Mouse (Mus musculus) stomach, postnatal 0 days (tissue): ENCODE measurements around the gene Camk2g. TPM values are rescaled to one million over a fixed set of nuclear protein-coding genes. Genes with fewer than 3 reads are reported as not detected.
A peak's percentile ranks its signal among the peaks of the same experiment; 100 is the strongest.

Experiments
- ATAC-seq: fragments of 200-750 bp; cut with Nextera tagmentation; 2 replicates; pipeline ENCODE4 v1.8.0; 2017; ENCODE audit not compliant: low FRiP score, low TSS enrichment
- DNase-seq: peaks from one replicate; pipeline ENCODE4 v3.0.0-alpha.2; 2016; ENCODE audit warnings: low spot score
- H3K27ac ChIP-seq: fragments of 300-500 bp; sonication (generic); replicated peaks from 2 replicates; pipeline ENCODE4 v1.5.1; 2014; ENCODE audit warnings: mild to moderate bottlenecking, control low read depth
- H3K27me3 ChIP-seq: fragments of 300-500 bp; sonication (generic); 2 replicates; pipeline ENCODE4 v1.6.1; 2014; ENCODE audit warnings: low read length; ENCODE audit not compliant: control insufficient read depth, insufficient read depth
- H3K36me3 ChIP-seq: fragments of 300-500 bp; sonication (generic); 2 replicates; pipeline ENCODE4 v1.6.1; 2014; ENCODE audit warnings: low read length, mixed read lengths; ENCODE audit not compliant: control insufficient read depth, insufficient read depth
- H3K4me1 ChIP-seq: fragments of 300-500 bp; sonication (generic); replicated peaks from 2 replicates; pipeline ENCODE4 v1.6.1; 2014; ENCODE audit warnings: antibody characterized with exemption; ENCODE audit not compliant: control insufficient read depth, insufficient read depth
- H3K4me2 ChIP-seq: fragments of 300-500 bp; sonication (generic); replicated peaks from 2 replicates; pipeline ENCODE4 v1.6.1; 2014; ENCODE audit warnings: low read depth, mild to moderate bottlenecking, control low read depth, moderate library complexity
- H3K4me3 ChIP-seq: fragments of 300-500 bp; sonication (generic); 2 replicates; pipeline ENCODE4 v1.5.1; 2014; ENCODE audit warnings: low read depth, low read length, control low read depth
- H3K9ac ChIP-seq: fragments of 300-500 bp; sonication (generic); 2 replicates; pipeline ENCODE4 v1.6.1; 2014; ENCODE audit warnings: mild to moderate bottlenecking, low read length, control low read depth, mixed read lengths
- H3K9me3 ChIP-seq: fragments of 300-500 bp; sonication (generic); 2 replicates; pipeline ENCODE4 v1.6.1; 2016; ENCODE audit warnings: low read length; ENCODE audit not compliant: control insufficient read depth
- CTCF ChIP-seq: IDR thresholded peaks from 2 replicates; pipeline ENCODE4 v1.5.1; 2016; ENCODE audit warnings: antibody characterized with exemption, low read depth, mild to moderate bottlenecking, moderate library complexity
- EP300 ChIP-seq: optimal IDR thresholded peaks from 2 replicates; pipeline ENCODE3; 2016; ENCODE audit warnings: antibody characterized with exemption
- WGBS: fragments of 180-500 bp; shearing (Covaris S2); extraction: QIAGEN DNeasy Blood & Tissue Kit; methylation state at CpG from one replicate; pipeline ENCODE4 v1.1.7; 2014; 5-methylcytosine and 5-hydroxymethylcytosine counted together
- polyA plus RNA-seq: library from polyadenylated mRNA; unstranded; fragments of >200 nt; fragmentation: Nextera tagmentation; extraction: Ambion mirVana; gene quantifications from 2 replicates; pipeline ENCODE4 v1.2.1, GENCODE M21; 2015

The Camk2g gene
- polyA plus RNA-seq, 1 experiment from 2014 or later: 38.6 TPM

GRCm38 (mm10) chr14:20753792-20754191, 40.1 kb downstream of the Camk2g start:
- no peak overlapping the region for H3K4me3 ChIP-seq
- TF ChIP-seq CTCF (no peak), EP300 (no peak)
- no peaks in the 10 kb centered on the region for H3K4me1 ChIP-seq
- no peak overlapping the region for H3K27ac ChIP-seq
- DNase-seq (no peak), ATAC-seq (no peak)
- no peaks in the 10 kb centered on the region for H3K27me3 ChIP-seq
- peaks cover 17% of the 10 kb centered on the region for H3K36me3 ChIP-seq
- no peak overlapping the region for H3K9ac ChIP-seq
- H3K9me3 ChIP-seq: no peaks in the 10 kb centered on the region
- WGBS: 74% methylated on average over 3 of the region's 3 CpGs
- H3K4me2 ChIP-seq: no peak overlapping the region

DNA sequence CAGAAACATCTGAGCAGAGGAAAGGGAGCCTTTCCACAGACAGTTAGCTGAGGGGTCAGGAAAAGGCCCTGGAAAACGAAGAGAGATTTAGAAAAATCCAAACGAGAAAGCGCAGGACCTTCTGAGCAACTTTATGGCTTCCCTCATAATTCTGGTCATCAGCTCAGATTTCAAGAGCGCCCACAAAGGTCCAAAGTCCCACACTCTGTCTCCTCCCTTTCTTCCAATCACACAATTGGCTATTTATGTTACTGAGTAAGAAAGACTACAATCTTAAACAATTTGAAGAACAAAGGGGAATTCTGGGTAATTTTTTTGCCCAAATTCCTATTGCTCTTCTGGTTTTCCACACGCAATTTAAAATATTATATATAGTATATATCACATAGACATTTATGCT, 43.4 kb downstream of the Camk2g start:
- no peak overlapping the region for H3K27ac ChIP-seq
- DNase-seq (no peak), ATAC-seq (no peak)
- H3K4me3 ChIP-seq: no peak overlapping the region
- no peak for TF ChIP-seq CTCF
- TF ChIP-seq EP300: no peak
- no peaks in the 10 kb centered on the region for H3K9me3 ChIP-seq
- no peak overlapping the region for H3K9ac ChIP-seq
- peaks cover 12% of the 10 kb centered on the region for H3K36me3 ChIP-seq
- WGBS: 70% methylated on average over 5 of the region's 5 CpGs
- H3K27me3 ChIP-seq: no peaks in the 10 kb centered on the region
- H3K4me1 ChIP-seq: no peaks in the 10 kb centered on the region
- H3K4me2 ChIP-seq: no peak overlapping the region

DNA sequence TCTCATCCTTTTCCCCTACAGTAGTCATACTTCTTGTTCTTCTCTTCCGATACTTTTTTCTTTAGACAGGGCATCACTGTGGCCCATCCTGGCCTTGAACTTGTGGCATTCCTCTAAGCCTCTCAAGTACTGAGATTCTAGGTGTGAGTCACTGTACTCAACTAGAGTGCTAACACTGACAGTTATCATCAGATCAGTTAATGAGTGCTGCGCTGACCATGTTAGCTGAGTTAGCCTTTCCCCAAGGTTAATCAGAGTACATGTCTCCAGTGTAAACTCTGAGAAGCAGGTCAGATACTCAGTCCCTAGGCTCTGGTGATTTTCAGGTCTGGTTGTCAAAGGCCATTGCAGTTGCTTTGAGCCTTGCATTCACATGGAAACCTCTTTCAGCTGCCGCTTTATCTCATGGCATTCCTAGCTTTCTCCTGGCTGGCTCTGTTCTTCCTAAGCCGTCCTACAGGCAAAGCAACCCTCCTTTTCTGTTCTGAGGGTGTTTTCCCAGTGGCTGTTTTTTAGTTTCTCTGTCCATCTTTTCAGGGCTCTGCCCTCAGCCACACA, 44.3 kb downstream of the Camk2g start:
- no peaks in the 10 kb centered on the region for H3K27me3 ChIP-seq
- H3K4me1 ChIP-seq: no peaks in the 10 kb centered on the region
- 0 out of 2 replicates have a peak, but pooled peaks cover 11% of the 10 kb centered on the region for H3K36me3 ChIP-seq
- no peak overlapping the region for H3K4me2 ChIP-seq
- no peaks in the 10 kb centered on the region for H3K9me3 ChIP-seq
- peak overlapping the region; percentile 24; the same call in 1 of the 2 replicates for H3K27ac ChIP-seq
- H3K9ac ChIP-seq: no peak overlapping the region
- ATAC-seq: peak; percentile 75
- TF ChIP-seq CTCF: no peak
- WGBS: 70% methylated on average over 4 of the region's 4 CpGs
- H3K4me3 ChIP-seq: no peak overlapping the region
- DNase-seq: no peak

DNA sequence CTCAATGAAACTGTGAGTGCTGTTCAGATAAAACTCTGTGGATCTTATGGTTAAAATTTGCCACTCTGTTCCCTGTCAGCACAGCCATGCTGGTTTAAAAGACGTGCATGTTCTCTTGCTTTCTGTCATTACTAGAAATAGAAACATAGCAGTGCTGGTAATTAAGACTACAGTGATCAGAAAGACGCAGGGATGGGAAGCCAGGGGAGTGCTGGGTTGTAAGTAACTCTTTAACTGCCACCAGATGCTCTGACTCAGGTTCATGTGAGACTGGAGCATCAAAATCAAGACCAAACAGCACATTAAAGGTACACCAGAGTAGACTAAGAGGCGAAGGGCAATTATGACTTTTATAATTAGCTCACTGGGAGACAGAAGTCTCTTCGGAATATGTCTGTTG, 45.5 kb downstream of the Camk2g start:
- no peak for ATAC-seq
- H3K9ac ChIP-seq: no peak overlapping the region
- H3K36me3 ChIP-seq: peaks cover 15% of the 10 kb centered on the region
- H3K27me3 ChIP-seq: no peaks in the 10 kb centered on the region
- H3K9me3 ChIP-seq: no peaks in the 10 kb centered on the region
- no peak overlapping the region for H3K27ac ChIP-seq
- TF ChIP-seq EP300 (no peak), CTCF (no peak)
- 70% methylated on average over 4 of the region's 4 CpGs for WGBS
- no peak for DNase-seq
- no peak overlapping the region for H3K4me3 ChIP-seq
- no peak overlapping the region for H3K4me2 ChIP-seq
- H3K4me1 ChIP-seq: no peaks in the 10 kb centered on the region

DNA sequence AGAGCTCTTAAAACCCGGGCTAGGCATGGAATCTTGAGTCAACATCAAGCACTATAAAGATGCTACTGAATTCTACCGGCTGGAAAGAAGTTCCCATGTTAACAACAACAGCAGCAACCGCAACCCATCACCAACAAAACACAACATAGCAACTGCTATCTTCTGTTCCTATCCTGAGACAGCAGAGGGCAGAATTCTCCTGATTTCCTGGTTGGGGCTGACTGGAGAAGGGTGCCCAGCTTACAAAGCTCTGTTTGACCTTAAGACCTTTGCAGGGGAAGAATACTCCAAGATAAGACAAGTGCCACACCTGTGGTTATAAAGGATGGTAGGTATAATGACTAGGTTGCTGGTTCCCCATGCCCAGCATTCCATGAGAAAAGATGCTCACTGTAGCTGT, 47.0 kb downstream of the Camk2g start:
- Histone ChIP-seq H3K27ac (no peak overlapping the region), H3K36me3 (peaks cover 15% of the 10 kb centered on the region), H3K9ac (no peak overlapping the region), H3K4me1 (no peaks in the 10 kb centered on the region), H3K4me2 (no peak overlapping the region), H3K9me3 (no peaks in the 10 kb centered on the region), H3K4me3 (no peak overlapping the region), H3K27me3 (no peaks in the 10 kb centered on the region)
- no peak for TF ChIP-seq EP300
- peak; percentile 58 for TF ChIP-seq CTCF
- 67% methylated on average over 3 of the region's 3 CpGs for WGBS
- ATAC-seq (no peak), DNase-seq (no peak)

DNA sequence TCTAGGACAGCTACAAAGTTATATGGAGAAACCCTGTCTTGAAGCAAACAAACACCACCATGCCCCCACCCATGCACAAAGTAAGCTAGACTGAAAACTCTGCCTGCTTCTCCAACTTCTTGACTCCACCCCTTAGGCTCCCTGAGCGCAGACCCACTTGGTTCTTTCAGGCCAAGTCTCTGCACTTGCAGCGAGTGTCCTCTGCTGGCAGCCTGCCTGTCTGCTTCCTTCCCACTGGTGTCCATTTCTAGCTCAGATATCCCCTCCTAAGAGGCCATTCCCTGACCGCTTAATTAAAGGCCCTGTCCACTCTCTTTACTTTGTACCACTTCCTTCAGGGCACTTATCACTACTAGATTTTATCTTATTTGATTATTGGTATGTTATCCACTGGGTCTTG, 50.3 kb downstream of the Camk2g start:
- Histone ChIP-seq H3K4me1 (no peaks in the 10 kb centered on the region), H3K27me3 (no peaks in the 10 kb centered on the region), H3K4me2 (no peak overlapping the region), H3K9me3 (no peaks in the 10 kb centered on the region), H3K27ac (no peak overlapping the region), H3K36me3 (peaks cover 21% of the 10 kb centered on the region), H3K9ac (no peak overlapping the region), H3K4me3 (no peak overlapping the region)
- WGBS: 63% methylated on average over 3 of the region's 3 CpGs
- ATAC-seq: no peak
- TF ChIP-seq CTCF (peak; percentile 38), EP300 (no peak)
- DNase-seq: no peak
